Mouse (Mus musculus) heart, postnatal 36 days (tissue): ENCODE measurements around the gene Mb. TPM values are rescaled to one million over a fixed set of nuclear protein-coding genes. Genes with fewer than 3 reads are reported as not detected.

Experiments used
- DNase-seq, 2 experiments: peaks; one replicate each; pipeline ENCODE4 v3.0.0; 2021 to 2022
- intact Hi-C: fragments of 180-260 bp; cut with DNase I; formaldehyde crosslinking; loops from one replicate; pipeline ENCODE4 v1.15.1; 2025
- total RNA-seq, 2 experiments: library from RNA; stranded (reverse); gene quantifications; 2 replicates each; pipeline ENCODE4 v1.2.3; 2021

Gene Mb
- total RNA-seq, 2 experiments from 2014 or later: 17,938 to 18,211 TPM

DNA sequence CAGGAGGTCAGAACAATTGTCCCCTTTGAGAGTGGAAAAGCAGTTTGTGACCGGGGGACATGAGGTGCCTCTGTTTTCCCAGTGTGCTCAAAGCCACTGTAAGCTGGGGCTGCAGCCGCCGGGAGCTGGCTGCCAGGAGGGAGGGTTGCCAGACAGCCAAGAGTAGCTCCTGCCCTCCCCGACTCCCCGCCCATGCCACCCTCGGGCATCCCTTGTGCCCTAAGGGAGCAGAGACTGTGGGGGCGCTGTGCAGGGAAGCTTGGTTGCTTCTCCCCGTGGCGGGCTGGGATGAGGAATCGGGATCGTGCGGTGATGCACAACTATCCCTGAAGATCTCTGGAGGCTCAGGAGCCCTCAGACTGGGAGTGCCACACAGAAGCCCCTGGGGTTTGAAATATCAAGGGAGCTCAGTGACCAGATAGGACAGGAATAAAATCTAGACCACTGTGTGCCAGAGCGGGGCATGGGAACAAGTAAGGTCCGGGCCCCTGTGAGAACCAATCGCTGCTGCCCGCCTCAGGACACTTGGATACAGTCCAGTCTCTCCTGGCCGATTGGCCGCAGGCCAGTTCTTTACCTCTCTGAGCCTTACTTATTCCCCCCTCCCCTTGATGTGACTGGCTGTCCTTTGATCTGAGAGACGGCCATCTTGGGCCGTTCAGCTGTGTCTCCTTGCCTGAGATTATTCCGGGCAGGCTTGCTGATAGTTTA lies 51.4 kb downstream of the Mb start:
- DNase-seq: peak in 1 of 2 experiments; percentile 32
- intact Hi-C loops: no loop called here

DNA sequence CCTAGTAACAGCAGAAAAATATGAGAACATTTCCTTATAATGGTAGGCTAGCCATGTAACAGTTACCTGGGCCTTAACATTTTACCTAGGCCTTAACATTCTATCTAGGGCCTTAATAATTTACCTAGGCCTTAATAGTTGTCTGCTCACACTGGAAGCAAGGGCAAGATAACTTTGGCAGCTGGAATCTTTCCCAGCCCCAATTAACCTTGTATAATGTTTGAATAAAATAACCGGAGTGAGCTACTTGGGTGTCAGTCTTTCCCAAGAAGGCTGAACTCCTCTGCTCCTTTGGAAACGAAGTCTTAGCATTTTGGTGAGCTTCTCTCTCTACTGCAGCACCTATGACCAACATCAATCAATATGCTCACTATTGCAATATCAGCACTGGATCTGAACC lies 52.4 kb downstream of the Mb start:
- no peak for DNase-seq
- intact Hi-C loops: no loop called here

DNA sequence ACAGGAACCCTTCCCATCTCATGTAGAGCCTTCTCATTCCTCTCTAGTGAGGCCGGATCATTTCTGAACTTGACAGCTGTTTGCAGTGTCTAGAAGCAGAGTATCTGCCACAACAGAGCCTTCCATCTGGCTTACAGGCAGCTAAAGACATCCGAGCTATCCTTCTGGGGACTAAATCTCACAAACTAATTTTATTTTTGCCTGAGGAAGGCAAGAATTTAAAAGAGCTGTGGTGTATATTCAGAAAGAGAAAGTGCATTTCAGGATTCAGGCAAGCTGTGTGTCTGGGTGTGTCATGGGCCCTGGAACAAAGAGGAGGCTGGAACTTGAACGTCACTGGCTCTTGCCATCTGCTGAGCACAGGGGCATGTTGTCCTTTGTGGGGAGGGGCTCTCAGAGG lies 56.1 kb downstream of the Mb start:
- DNase-seq: no peak
- intact Hi-C loops: no loop called here

DNA sequence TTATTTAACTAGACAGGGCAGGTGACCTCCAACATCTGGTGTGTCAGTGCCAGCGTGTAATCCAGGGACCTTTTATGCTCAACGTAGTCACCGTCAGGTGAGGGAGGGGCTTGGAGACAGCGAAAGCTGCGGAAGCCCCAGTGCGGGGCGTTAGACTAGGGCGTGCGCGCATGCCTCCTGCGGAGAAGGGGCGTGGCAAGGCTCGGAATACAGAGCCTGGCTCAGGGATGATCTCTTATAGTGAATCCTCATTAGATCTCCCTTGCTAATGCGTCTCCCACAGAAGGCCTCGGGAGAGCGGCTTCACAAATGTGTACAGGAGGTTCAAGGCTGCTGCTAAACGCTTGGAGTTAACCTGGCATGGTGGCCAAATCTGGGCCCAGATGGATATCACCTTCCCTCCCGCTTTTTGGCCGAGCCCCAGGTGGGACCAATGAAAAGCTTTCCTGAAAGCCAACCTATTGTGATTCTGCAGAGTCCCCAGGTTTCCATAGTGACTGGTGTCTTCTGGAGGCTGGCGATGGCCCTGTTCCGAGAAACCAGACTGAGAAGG lies 62.9 kb downstream of the Mb start:
- intact Hi-C loops: no loop called here

DNA sequence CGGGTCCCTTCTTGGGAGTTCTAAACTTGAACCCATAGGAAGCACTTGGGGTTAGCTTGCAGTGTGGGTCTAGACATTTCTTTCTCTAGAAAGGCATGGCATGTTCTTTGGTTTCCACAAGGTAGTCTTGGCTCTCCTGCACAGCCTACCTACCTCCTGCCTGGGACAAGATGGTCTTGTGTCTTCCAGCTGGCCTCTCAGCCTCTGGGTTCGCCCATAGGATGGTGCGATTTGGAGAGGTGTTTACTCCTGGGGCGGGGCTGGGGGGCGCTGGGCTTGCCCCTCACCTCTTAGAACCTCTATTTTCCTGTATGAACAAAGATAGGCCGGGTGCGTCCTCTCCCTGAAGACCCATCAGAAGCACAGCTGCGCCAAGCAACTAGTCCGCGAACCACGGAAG lies 63.3 kb downstream of the Mb start:
- intact Hi-C loops: no loop called here
- DNase-seq: no peak

More for the DNA sequence above, 62.9 kb downstream of the Mb start:
- DNase-seq: no peak

DNA sequence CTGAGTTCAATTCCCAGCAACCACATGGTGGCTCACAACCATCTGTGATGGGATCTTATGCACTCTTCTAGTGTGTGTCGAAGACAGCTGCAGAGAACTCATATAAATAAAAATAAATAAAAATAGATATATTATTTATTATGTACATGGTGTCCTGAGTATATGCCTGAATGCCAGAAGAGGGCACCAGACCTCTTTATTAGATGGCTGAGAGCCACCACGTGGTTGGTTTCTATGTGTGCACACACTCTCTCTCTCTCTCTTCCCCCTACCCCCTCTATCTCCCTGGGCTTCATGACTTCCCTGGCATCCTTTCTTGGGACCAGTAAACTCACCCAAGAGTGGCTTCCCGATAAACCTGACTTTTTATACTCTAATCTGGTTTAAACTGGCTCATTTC lies 67.7 kb downstream of the Mb start:
- no peak for DNase-seq
- intact Hi-C loops: loop anchor here (2.0 kb wide), 1 partner anchor 238 kb away; no protein-coding TSS in a partner anchor

DNA sequence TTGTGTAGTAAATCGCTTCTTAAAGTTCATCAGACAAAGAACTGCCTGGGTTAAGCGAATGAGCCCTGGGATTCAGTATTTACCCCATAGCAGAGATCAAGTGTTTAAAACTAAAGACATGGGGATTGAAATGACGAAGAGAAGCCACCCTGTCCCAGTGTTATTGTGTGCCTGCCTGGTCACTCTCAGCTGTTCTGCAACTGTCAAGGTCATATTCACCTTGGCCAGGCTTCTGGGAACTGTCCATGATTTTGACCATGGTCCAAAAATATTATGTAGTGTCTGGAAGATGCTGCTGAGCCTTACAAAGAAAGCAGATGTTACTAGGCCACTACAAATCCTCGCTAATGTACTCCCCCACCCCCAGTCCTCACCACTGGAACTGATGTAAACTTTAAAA lies 70.7 kb downstream of the Mb start:
- DNase-seq: no peak
- intact Hi-C loops: no loop called here

DNA sequence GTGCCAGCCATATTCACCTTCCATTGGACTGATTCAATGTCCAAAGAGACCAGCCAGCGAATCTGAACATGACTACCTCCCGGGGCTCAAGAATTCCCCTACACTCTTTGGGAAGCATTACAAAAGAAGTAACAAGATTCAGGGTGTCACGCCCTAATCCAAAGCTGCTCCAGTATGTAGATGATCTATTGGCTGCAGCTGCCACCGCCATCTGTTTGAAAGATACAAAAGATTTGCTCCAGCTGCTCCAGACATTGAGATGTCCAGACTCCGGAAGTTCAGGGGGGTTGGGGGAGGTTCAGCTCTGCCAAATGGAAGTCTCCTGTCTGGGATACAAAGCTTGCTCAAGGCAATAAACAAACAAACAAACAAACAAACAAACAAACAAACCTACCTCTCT lies 73.9 kb downstream of the Mb start:
- DNase-seq: no peak
- intact Hi-C loops: no loop called here

DNA sequence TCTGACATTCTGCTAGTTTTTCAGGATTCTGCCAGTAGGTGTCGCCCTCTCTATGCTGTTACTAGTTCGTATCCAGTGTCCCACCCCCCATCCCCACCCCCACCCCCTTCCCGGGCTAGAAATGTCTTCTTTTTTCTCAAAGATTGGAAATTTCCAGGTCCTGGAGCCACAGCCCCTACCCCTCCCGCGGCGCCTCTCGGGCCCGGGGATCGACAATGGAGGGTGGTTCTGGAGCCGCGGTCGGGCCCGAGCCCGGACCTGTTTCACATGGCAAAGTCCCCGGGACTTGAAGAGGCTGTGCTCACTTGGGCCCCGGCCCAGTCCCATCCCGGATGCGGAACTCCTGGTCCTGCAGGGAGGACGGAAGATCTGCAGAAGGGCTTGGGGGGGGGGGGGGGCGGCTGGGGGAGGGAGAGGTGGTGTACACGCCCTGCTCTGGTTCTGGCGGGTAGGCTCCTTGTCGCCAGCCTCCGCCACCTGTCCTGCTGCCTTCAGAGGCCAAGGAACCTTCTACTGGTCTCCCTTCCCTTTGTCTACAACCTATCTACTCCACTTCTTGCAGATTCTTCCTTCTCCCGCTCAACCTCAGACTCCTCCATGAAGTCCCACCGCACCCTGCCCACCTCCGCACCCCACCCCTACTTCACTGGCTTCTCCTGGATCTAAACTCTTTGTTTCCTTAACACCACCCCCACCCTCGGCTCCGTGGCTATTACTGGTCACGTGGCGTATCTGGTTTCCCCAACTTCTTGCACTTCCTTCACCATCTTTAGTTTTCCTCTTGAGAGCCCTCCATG lies 76.4 kb downstream of the Mb start:
- DNase-seq: peak; percentile 83 to 85
- intact Hi-C loops: loop anchor here (5.0 kb wide), 2 partner anchors 243 to 383 kb away; no protein-coding TSS in a partner anchor

DNA sequence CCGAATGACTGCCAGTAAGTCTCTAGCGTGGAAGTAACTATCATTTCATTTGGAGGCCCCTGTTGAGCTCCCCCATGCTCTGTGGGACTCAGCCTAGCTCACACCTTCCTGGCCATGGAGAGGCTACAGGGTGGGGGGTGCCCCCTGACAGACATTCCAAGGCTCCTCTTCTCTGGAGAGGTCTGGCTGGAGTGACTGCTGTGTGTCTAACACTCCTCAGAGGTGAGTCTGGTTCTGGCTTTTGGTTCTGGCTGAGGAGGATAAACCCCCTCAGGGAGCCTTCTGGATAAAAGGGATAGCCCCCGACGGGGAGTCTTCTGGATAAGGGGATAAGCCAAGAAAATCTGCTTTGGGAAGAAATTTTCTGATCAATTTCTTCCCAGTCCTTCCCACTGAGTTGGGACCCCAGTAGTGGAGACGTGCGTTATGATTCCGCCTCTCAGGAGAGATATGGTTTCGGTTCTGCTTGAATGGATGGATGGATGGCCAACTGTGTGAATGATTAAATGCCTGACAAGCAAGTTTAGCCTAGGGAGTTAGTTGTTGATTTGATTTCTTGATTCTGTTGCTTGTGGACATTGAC lies 77.1 kb downstream of the Mb start:
- intact Hi-C loops: loop anchor here (5.0 kb wide), 2 partner anchors 244 to 384 kb away; no protein-coding TSS in a partner anchor
- DNase-seq: no peak

DNA sequence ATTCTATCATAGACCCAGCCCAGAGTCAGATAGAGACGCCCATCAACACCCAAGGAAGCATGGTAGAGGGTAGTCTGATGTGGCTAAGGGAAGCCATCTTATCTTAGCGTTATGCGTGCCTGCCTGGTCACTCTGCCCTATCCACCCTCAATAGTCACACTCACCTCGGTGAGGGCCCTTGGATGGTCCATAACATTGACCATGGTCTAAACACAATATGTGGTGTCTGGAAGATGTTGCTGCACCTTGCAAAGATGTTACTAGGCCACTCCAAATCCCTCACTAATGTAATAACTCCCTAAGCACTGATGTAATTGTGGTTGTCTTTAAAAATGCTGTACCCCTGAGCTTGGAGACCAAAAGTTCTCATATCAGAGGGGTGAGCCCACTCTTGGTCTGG lies 77.8 kb downstream of the Mb start:
- no peak for DNase-seq
- intact Hi-C loops: loop anchor here (5.0 kb wide), 2 partner anchors 245 to 385 kb away; no protein-coding TSS in a partner anchor

Other genes with a start within 250 kb of the Mb start
- 10 to 100 TPM; 12.1 to 13.3 TPM for gene Zfp251, start 179.2 kb downstream of the Mb start, total RNA-seq
- 1 to 10 TPM; 1.3 to 1.5 TPM for gene Zfp7, start 171.4 kb downstream of the Mb start, total RNA-seq
- under 1 TPM; 0.30 to 0.33 TPM for gene Gm49527, start 171.3 kb downstream of the Mb start, total RNA-seq
- 1 to 10 TPM; 2.2 to 2.6 TPM for gene Zfp647, start 125.2 kb downstream of the Mb start, total RNA-seq
- 10 to 100 TPM; 17.9 to 18.9 TPM for gene 1110038F14Rik, start 102.2 kb downstream of the Mb start, total RNA-seq
- 1 to 10 TPM in 1 of 2 experiments, under 1 TPM in 1; 0.41 to 1.5 TPM for gene Apol6, start 5.9 kb downstream of the Mb start, total RNA-seq